8 mouse cellular contexts compared by ENCODE assay signal in the genomic region with DNA sequence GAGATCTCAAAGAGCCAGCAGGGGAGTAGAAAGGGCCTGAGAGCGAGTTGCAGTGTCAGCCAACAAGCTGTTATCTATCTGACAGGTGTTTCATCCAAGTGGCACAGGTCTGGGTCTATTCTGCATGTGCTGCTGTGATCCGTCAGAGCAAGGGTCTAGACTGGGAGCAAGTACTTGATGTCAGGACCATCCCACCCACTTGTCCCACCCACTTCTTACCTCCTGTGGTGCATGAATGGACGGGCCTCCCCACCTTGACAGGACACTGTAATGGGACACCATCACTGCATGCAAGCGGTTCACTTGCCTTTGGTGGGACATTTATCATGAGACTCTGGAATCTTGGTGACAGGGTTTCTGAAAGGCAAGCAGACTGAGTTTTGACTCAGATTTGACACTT. TPM values are rescaled to one million over a fixed set of nuclear protein-coding genes. Genes with fewer than 3 reads are reported as not detected.
A peak's percentile ranks its signal among the peaks of the same experiment; 100 is the strongest.
DNase-seq lines count a peak whose midpoint lies in the region; ATAC-seq and TF ChIP-seq lines count a peak whose summit lies in the region.

No protein-coding gene starts in this region.

- DNase-seq in lung, postnatal 0 days (ENCODE audit: low spot score) = peak; percentile 47
- DNase-seq in lung, postnatal 10 days = no peak
- no peak for DNase-seq in limb, embryonic 10.5 days (ENCODE audit: low spot score)
- DNase-seq in adrenal gland, postnatal 25 days = no peak
- no peak for DNase-seq in right cerebral cortex, postnatal 10 days (ENCODE audit: low spot score in 2 of 2)
- no peak for DNase-seq in right cerebral cortex, adult 2 months (ENCODE audit: low spot score in 2 of 2)

- no peaks in the 10 kb centered on the region for H3K9me3 ChIP-seq in lung, postnatal 0 days (ENCODE audit: low read length)
- no peaks in the 10 kb centered on the region for H3K9me3 ChIP-seq in limb, embryonic 10.5 days (replicated peaks)
- H3K9me3 ChIP-seq in neural tube, embryonic 15.5 days (replicated peaks) = no peaks in the 10 kb centered on the region

- no peak for TF ChIP-seq EP300 in lung, postnatal 0 days (IDR thresholded peaks at IDR 0.05)

- peaks cover 36% of the 10 kb centered on the region for H3K4me1 ChIP-seq in lung, postnatal 0 days (ENCODE audit: insufficient read depth, low read depth, low read length)
- H3K4me1 ChIP-seq in limb, embryonic 10.5 days = peaks cover 64% of the 10 kb centered on the region
- H3K4me1 ChIP-seq in neural tube, embryonic 15.5 days = peaks cover 41% of the 10 kb centered on the region

- no peaks in the 10 kb centered on the region for H3K27me3 ChIP-seq in lung, postnatal 0 days (replicated peaks; ENCODE audit: insufficient read depth, low read length)
- no peaks in the 10 kb centered on the region for H3K27me3 ChIP-seq in limb, embryonic 10.5 days (ENCODE audit: low read depth, poor library complexity, severe bottlenecking)
- no peaks in the 10 kb centered on the region; the same call in 1 of the 2 replicates for H3K27me3 ChIP-seq in neural tube, embryonic 15.5 days (replicated peaks)

- peak overlapping the region; percentile 75 for H3K4me3 ChIP-seq in lung, postnatal 0 days (ENCODE audit: low read depth, low read length)
- H3K4me3 ChIP-seq in limb, embryonic 10.5 days = peak overlapping the region; percentile 70
- peak overlapping the region; percentile 51 for H3K4me3 ChIP-seq in neural tube, embryonic 15.5 days (replicated peaks)

- 0 out of 2 replicates have a peak, but pooled peaks cover 3% of the 10 kb centered on the region for H3K36me3 ChIP-seq in lung, postnatal 0 days (ENCODE audit: insufficient read depth, low read length)
- no peaks in the 10 kb centered on the region for H3K36me3 ChIP-seq in limb, embryonic 10.5 days
- no peaks in the 10 kb centered on the region for H3K36me3 ChIP-seq in neural tube, embryonic 15.5 days

- peak overlapping the region; percentile 75 for H3K4me2 ChIP-seq in lung, postnatal 0 days (replicated peaks; ENCODE audit: low read depth, low read length)
- peak overlapping the region; percentile 82 for H3K4me2 ChIP-seq in neural tube, embryonic 15.5 days

- ATAC-seq in lung, postnatal 0 days = no peak
- ATAC-seq in erythroblast, adult 5-6 weeks (replicated peaks; ENCODE audit: low FRiP score, poor library complexity, severe bottlenecking) = peak; percentile 31; the same call in 1 of the 2 replicates
- ATAC-seq in neural tube, embryonic 15.5 days (ENCODE audit: low FRiP score) = no peak

- peak overlapping the region; percentile 93 for H3K9ac ChIP-seq in lung, postnatal 0 days (replicated peaks; ENCODE audit: low read depth)
- peak overlapping the region; percentile 47; the same call in 1 of the 2 replicates for H3K9ac ChIP-seq in neural tube, embryonic 15.5 days (replicated peaks)

- 6% methylated on average over 4 of the region's 4 CpGs for WGBS in lung, postnatal 0 days
- WGBS in limb, embryonic 10.5 days = 18% methylated on average over 4 of the region's 4 CpGs
- 19% methylated on average over 4 of the region's 4 CpGs for WGBS in neural tube, embryonic 15.5 days

- peak overlapping the region; percentile 94 for H3K27ac ChIP-seq in lung, postnatal 0 days (ENCODE audit: low read length)
- H3K27ac ChIP-seq in limb, embryonic 10.5 days = peak overlapping the region; percentile 89
- H3K27ac ChIP-seq in neural tube, embryonic 15.5 days (replicated peaks) = no peak overlapping the region

- TF ChIP-seq CTCF in lung, postnatal 0 days (IDR thresholded peaks at IDR 0.05) = no peak

RNA-seq across cellular contexts. Expression of gene Csrp1, which starts 10.0 kb away (rescaled TPM):
- 449 and 545 TPM in 2 replicates for polyA plus RNA-seq in lung, postnatal 0 days (2015; fragmentation: Nextera tagmentation; extraction: Ambion mirVana)
- total RNA-seq in erythroblast, adult 5-6 weeks (2015; ENCODE audit: low replicate concordance) = 23.4 and 27.6 TPM in 2 replicates
- total RNA-seq in erythroblast, adult 5-6 weeks (2017; ENCODE audit: low replicate concordance) = 21.5 and 23.1 TPM in 2 replicates
- 46.3 and 54.4 TPM in 2 replicates for polyA plus RNA-seq in limb, embryonic 10.5 days (2016; fragmentation: Nextera tagmentation; extraction: Ambion mirVana)
- 18.8 and 48.9 TPM in 2 replicates for polyA plus RNA-seq in neural tube, embryonic 15.5 days (2015; fragmentation: Nextera tagmentation; extraction: Ambion mirVana)
- 43.2 and 52.1 TPM in 2 replicates for total RNA-seq in adrenal gland, postnatal 25 days (2021)

RNA-seq across cellular contexts. Expression of gene Phlda3, which starts 36.1 kb away (rescaled TPM):
- polyA plus RNA-seq in lung, postnatal 0 days (2015; fragmentation: Nextera tagmentation; extraction: Ambion mirVana) = 80.7 and 82.0 TPM in 2 replicates
- not detected in 2 replicates for total RNA-seq in erythroblast, adult 5-6 weeks (2015; ENCODE audit: low replicate concordance)
- not detected in 2 replicates for total RNA-seq in erythroblast, adult 5-6 weeks (2017; ENCODE audit: low replicate concordance)
- polyA plus RNA-seq in limb, embryonic 10.5 days (2016; fragmentation: Nextera tagmentation; extraction: Ambion mirVana) = 30.2 and 33.0 TPM in 2 replicates
- polyA plus RNA-seq in neural tube, embryonic 15.5 days (2015; fragmentation: Nextera tagmentation; extraction: Ambion mirVana) = 54.1 and 62.9 TPM in 2 replicates
- 31.3 and 35.1 TPM in 2 replicates for total RNA-seq in adrenal gland, postnatal 25 days (2021)

RNA-seq across cellular contexts. Expression of gene Tnni1, which starts 49.4 kb away (rescaled TPM):
- 26.1 and 31.2 TPM in 2 replicates for polyA plus RNA-seq in lung, postnatal 0 days (2015; fragmentation: Nextera tagmentation; extraction: Ambion mirVana)
- total RNA-seq in erythroblast, adult 5-6 weeks (2015; ENCODE audit: low replicate concordance) = not detected in 2 replicates
- not detected in 2 replicates for total RNA-seq in erythroblast, adult 5-6 weeks (2017; ENCODE audit: low replicate concordance)
- 8.3 and 12.7 TPM in 2 replicates for polyA plus RNA-seq in limb, embryonic 10.5 days (2016; fragmentation: Nextera tagmentation; extraction: Ambion mirVana)
- polyA plus RNA-seq in neural tube, embryonic 15.5 days (2015; fragmentation: Nextera tagmentation; extraction: Ambion mirVana) = 19.9 and 31.1 TPM in 2 replicates
- not detected in 2 replicates for total RNA-seq in adrenal gland, postnatal 25 days (2021)
